Mouse (Mus musculus) erythroblast, embryonic 14.5 days (primary cell): ENCODE data around the gene Nrxn3.

ENCODE experiments used
- GATA1 ChIP-seq: IDR thresholded peaks from 2 replicates; pipeline ENCODE4 v1.6.1; 2012; ENCODE audit warnings: low read length, inconsistent platforms, mixed read lengths
- TAL1 ChIP-seq: IDR thresholded peaks from 3 replicates; pipeline ENCODE4 v1.6.1; 2012; ENCODE audit warnings: low read length, inconsistent platforms, mixed read lengths

GRCm38 (mm10) chr12:89302011-89302410 is 579.3 kb downstream of the Nrxn3 start:
- TF ChIP-seq TAL1 (no peak), GATA1 (no peak)
